Mouse (Mus musculus): Measurements from ENCODE around the gene Mapk8.

Gene Mapk8

DNA sequence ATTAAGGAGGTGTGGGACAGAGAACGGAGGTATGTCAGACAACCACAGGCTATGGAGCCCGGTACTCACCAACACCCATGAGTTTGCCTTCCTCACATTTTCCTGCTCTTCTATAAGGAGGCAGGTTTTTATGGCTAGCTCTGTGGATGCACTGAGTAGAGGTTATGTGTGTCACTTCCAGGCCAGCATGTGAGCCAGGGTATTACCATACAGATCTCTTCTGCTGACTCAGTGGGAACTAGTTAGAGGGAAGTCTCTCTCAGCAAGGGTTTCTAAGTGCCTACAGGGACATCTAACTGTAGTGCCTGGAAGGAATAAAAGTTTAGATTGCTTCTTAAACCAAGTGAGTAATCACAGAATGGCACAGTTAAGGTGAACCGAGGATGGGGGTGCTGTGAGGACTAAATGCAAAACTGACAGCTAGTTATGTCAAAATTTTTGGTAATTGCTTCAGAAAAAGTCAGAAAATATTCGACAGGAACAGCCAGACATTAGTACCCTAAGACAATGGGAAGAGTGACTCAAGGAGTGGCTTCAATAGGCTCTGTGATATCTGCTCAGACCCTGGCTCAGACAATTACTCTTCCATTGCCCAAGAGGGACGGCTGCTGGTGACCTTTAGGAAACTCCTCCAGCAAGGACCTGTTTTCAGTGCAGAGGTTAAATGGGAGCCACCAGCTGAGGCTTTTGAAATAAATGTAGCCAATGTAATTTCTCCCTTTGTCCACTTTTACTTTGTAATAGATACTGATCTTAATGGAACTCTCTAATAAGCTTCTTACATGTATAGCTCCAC, 48.7 kb downstream of the Mapk8 start:
- DNase-seq (ENCODE audit: low spot score in 2 of 2): no peak

- DNase-seq (ENCODE audit: low spot score in 2 of 2): no peak
Measured at GRCm38 (mm10) chr14:33380830-33381457, 66.0 kb downstream of the Mapk8 start.

DNA sequence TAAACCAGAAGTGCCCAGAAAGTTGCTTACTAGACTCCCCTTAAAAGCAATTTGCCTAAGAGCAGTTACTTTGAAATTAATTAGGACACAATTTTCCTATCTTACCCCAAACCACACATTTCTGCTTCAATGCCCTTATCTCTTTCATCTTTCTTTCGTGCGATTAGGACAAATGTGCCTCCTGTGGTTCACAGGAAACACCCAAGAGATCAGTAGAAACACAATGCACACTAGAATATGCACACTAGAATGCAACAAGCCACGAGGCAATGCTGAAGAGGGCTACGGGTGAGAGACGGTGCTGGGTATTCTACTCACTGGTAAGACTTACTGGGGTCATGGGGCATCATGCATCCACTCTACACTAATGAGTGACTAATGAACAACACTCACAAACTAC, 68.2 kb downstream of the Mapk8 start:
- DNase-seq (ENCODE audit: low spot score in 2 of 2): no peak

GRCm38 (mm10) chr14:33377211-33377610, 69.7 kb downstream of the Mapk8 start:
- no peak for DNase-seq (ENCODE audit: low spot score in 2 of 2)

DNA sequence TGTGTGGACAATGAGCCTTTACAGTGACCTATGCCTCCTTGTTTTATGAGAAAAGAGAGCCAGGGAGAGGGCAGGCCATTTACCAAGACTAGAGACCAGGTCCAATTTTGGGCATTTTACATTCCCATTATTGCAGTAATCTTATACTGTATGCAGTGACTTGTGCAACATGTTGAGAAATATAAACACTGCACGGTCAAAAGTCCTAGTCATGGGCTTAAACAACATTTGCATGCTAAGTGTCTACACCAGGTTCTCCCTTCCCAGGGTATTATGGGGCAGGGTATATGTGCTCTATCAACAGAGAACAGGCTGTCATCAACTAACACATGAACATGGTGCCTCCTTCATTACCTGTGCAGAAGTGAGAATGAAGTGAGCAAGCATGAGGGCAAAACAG, 72.9 kb downstream of the Mapk8 start:
- no peak for DNase-seq (ENCODE audit: low spot score in 2 of 2)

DNA sequence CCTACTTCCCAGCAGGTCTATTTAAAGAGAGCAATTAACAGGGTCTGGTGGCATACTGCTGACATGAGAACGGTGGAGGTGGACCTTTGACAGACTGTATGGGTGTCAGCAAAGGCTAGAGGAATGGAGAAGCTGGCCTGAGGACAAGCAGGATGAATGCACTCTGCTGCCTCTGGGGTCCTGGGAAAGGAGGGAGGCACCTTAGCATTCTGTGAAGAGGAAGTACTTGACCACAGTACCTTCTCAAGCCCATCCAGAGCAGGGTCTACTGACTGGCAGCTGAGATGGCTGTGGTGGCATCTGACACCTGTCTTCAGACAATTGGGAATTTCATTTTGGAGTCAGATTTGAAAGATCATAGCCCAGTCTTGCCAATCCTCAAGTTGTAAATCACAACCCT, 73.7 kb downstream of the Mapk8 start:
- no peak for DNase-seq (ENCODE audit: low spot score in 2 of 2)

DNA sequence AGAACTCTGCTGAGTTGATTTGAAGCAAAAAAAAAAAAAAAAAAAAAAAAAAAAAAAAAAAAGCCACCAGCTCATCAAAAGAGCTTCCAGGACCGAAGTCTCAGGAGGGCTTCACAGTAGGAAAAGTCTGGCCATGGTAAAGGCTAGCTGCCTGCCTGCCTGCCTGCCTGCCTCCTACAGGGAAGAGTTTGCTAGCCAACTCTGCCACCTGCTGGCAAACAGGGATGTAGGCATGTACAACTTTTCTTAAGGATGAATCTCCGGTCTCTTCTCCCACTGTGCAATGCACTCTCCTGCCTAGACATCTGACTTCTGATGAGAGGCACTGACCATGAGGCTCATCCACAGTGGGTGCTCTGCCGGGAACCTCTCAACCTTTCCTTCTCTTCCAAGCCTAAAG, 75.7 kb downstream of the Mapk8 start:
- no peak for DNase-seq (ENCODE audit: low spot score in 2 of 2)

DNA sequence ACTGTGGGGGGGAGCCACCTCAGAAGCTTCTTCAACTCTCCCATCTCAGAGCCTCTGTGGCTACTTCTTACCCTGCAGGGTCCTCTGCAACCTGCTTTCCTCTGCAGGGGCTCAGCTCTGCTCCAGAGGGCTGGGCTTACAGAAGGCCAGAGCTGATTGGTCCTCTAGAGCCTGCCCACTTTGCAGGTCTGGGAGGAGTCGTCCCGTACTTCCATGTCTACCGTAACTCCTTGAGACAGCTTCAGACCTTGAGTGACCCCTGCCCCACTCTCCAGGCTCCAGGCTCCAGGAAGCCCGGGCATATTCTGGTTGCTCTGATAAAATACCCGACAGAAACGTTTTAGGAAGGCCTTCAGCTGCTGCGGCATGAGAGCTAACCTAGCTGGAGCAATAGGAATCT, 76.9 kb downstream of the Mapk8 start:
- DNase-seq (ENCODE audit: low spot score in 2 of 2): no peak

DNA sequence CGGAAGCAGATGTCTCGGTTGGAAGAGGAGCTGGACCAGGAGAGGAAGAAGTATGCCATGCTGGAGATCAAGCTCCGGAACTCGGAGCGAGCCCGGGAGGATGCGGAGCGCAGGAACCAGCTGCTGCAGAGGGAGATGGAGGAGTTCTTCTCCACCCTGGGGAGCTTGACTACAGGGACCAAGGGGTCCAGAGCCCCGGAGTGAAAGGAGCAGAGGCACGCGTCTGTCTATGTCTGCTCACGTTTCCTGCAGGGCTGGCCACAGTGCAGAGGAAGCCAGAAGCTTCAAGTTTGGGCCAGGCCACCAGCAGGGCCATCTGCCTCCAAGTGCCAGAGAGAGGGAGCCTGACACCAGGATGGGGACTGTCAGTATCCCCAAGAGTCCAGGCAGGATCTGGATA, 77.6 kb downstream of the Mapk8 start:
- no peak for DNase-seq (ENCODE audit: low spot score in 2 of 2)

DNA sequence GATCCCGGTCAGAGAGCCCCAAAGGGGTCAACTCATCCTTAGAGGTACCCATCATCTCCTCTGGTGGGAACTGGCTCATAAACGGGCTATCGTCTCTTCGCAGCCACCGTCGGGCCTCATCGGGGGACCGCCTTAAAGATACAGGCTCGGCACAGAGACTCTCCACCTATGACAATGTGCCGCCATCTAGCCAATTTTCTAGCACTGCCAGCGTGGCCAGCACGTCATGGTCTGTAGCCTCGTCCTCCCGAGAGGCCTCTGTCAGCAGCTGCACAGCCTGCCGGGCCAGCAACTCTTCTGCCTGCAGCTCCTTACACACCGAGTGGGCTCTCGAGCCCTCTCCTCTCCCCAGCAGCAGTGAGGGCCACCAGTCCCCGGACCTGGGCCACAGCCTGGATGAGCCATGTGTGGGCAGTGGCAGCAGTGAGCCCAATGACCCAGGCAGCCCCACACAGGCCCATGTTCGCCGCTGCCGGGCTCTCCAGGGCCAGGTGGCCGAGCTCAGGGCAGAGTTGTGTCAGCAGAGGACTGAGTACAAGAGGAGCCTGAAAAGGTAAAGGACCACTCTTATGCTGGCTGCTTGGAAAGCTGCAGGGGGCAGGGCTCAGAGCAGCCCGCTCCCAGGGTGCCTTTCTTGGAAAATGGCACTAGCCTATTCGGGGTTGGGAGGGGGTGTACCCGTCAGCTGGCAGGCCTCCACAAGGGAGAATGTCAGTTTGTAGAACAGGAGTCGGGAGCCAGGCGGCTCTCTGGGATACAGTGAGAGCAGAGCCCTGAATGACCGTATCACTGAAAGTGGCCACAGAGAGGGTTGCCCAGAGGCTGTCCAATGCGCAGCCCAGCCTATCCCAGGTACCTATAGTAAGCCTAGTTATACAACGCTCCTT, 79.8 kb downstream of the Mapk8 start:
- DNase-seq (ENCODE audit: low spot score in 2 of 2): no peak

- no peak for DNase-seq (ENCODE audit: low spot score in 2 of 2)
Measured at GRCm38 (mm10) chr14:33364061-33364460, 82.9 kb downstream of the Mapk8 start.

DNA sequence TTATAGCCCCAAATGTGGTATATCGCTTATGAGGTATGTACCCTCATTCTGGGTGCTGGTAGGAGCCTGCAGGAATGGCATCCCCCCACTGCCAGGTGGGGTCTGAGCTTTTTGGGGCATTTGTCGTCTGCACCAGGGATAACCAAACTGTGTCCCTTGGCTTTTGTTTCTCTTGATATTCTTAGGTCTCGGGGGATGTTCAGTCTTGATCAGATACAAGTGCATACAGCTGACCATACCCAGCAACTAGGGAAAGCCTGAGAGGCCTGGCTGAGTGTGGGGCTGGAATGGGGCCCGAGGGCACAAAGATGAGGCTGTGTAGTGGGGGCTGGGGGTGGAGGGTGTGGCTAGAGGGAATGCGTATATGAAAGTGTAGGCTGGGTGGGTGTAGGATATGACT, 83.3 kb downstream of the Mapk8 start:
- DNase-seq (ENCODE audit: low spot score in 2 of 2): no peak

DNA sequence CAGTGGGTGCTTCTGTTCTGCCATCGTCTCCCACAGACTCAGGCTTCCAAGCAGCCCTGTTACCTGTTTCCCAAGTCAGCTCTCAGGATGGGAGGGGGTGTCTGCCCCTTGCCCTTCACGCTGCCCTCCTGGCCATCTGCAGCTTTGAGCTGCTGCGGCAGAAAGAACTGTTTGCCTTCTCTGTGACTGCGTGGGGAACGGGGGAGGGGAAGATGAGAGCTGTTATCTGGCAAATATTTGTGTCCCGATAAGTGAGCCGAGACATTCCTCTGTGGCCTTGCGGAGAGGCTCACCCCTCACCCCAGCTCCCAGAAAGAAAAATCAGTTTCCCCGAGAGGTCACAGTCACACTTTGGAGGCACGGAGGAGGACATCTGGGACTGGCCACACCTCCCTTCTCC, 84.2 kb downstream of the Mapk8 start:
- no peak for DNase-seq (ENCODE audit: low spot score in 2 of 2)

- DNase-seq (ENCODE audit: low spot score in 2 of 2): no peak
Measured at GRCm38 (mm10) chr14:33362122-33362521, 84.8 kb downstream of the Mapk8 start.

GRCm38 (mm10) chr14:33361546-33361945, 85.4 kb downstream of the Mapk8 start:
- DNase-seq (ENCODE audit: low spot score in 2 of 2): no peak

GRCm38 (mm10) chr14:33358891-33359290, 88.1 kb downstream of the Mapk8 start:
- no peak for DNase-seq (ENCODE audit: low spot score in 2 of 2)

DNA sequence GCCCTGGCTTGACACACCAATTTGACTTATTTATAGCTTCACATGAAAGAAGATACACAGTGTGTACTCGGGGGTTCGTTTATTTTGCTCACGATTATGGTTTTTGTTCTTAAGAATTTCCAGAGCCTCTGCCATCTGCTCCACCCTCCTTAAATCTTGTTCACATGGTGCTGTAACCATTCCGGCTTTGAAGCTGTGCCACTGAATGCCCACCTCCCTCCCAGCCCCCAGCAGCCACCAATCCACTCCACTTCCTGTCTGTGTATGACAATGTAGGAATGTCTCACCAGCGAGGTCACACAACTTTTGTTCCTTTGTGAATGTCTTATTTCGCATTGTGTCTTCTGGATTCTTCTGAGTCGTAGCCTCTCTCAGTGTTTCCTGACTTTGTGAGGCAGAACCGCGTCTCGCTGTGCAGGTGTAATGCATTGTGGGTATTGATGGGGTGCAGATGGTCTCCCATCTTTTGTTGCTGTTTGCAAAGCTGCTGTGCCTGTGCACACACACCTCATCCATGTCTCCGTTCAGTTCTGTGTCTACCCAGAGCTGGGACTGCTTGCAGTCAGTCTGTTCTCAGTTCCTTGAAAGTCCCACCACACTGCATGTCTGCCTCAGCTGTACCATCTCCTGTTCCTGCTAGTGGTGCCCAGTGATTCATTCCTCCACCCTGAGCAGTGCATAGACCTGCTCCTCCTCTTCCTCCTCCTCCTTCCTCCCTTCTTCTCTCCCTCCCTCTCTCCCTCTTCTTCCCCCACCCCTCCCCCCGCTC, 89.2 kb downstream of the Mapk8 start:
- DNase-seq (ENCODE audit: low spot score in 2 of 2): no peak

GRCm38 (mm10) chr14:33355276-33355675, 91.7 kb downstream of the Mapk8 start:
- no peak for DNase-seq (ENCODE audit: low spot score in 2 of 2)

- DNase-seq (ENCODE audit: low spot score in 2 of 2): no peak
Measured at GRCm38 (mm10) chr14:33352890-33353289, 94.1 kb downstream of the Mapk8 start.

DNA sequence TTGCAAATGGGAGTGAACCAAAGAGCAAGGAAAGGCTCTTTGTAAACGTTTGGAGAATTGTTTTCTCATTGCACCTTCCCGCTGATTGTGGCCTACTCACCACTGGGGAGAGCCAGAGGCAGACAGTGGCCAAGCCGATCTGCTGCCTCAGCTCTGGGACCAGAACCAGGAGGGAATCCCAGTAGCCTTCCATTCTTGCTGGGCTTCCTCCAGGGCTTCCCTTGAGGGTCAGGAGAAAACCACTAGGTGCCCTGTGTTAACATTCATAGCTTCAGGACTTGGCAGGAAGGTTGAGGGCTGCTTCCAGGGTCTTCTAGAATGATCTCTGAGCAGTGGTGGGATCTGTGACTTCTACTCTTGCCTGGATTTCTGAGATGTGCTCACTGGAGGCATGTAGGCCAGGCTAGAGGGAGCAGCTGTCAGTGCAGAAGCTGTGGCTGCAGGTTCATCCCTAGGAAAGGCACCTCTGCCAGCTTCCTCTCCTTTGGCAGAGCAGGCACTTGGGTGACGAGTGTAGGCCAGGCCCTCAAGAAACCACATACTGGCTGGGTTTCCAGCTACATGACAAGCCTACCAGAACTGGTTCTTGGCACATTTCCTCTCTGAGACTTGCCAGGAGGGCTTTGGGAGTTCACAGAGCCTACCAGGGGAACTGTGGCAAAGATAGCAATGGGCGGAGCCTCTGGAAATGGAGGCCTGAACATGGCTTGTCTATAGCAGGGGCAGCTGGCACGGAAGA, 94.8 kb downstream of the Mapk8 start:
- no peak for DNase-seq (ENCODE audit: low spot score in 2 of 2)

GRCm38 (mm10) chr14:33351019-33351418, 95.9 kb downstream of the Mapk8 start:
- DNase-seq (ENCODE audit: low spot score in 2 of 2): no peak

All from spleen, postnatal 14 days (tissue).